Mouse (Mus musculus): Measurements from ENCODE around the gene Furin. TPM values are rescaled to one million over a fixed set of nuclear protein-coding genes. Genes with fewer than 3 reads are reported as not detected.

The Furin gene
- polyA plus RNA-seq, 1 experiment = 8.3 TPM

DNA sequence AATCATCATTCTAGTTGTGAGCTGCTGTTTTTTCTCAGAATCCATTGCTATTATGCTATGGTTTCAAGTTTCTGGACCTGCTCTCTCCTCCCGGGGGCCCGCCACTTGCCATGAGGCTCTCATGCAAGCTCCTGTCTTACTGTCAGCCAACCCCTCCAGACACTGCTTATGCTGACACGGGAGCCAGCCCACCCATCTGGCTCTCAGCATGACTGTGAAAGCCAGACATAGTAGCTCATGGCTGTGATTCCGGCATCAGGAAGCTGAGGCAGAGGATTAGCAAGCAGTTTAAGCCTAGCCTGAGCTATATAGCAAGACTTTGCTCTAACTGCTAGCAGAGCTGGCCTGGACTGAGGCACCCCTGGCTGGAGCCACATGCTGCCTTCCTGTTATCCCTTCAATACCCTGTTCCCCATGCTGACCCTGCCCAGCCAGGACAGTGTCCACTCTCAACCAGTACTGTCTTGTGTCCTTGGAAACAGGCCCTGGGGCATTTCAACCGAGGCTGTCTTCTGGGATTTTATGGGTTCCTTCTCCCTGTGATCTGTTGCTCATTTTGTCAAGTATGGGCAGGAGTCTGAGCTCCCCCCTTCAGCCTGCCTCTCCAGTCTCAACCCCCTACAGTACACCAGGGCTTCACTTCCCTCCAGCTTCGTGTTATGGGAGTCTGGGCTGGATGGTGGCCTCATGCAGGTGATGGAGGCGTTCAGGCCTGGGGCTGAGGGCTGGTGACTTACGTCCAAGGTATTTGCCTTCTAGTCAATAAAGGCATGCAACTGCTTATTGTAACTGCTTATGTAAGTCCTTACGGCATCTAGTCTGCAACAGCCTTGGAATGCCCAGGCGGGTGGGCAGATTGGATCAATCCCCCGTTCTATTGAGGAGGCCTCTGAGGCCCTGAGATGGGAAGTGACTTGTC is 37.0 kb upstream of the Furin start:
- H3K27me3 ChIP-seq (ENCODE audit: control insufficient read depth, insufficient read depth, low read length) = no peaks in the 10 kb centered on the region
- no peak for TF ChIP-seq CTCF (IDR thresholded peaks at IDR 0.05; ENCODE audit: control insufficient read depth, insufficient read depth, insufficient replicate concordance, low read depth, low read length)
- TF ChIP-seq POLR2A (IDR thresholded peaks at IDR 0.05; ENCODE audit: control insufficient read depth, low read depth, low read length) = no peak
- H3K4me3 ChIP-seq (ENCODE audit: control insufficient read depth, low read depth, low read length) = no peak overlapping the region
- H3K27ac ChIP-seq (ENCODE audit: control insufficient read depth, insufficient read depth, low read depth, low read length) = no peak overlapping the region
- H3K4me1 ChIP-seq (ENCODE audit: control insufficient read depth, insufficient read depth, low read length) = peaks cover 6% of the 10 kb centered on the region
- H3K36me3 ChIP-seq (ENCODE audit: control insufficient read depth, insufficient read depth, low read length) = no peaks in the 10 kb centered on the region

- Histone ChIP-seq H3K27me3 (ENCODE audit: control insufficient read depth, insufficient read depth, low read length) (no peaks in the 10 kb centered on the region), H3K4me3 (ENCODE audit: control insufficient read depth, low read depth, low read length) (no peak overlapping the region)
- no peak for TF ChIP-seq POLR2A (IDR thresholded peaks at IDR 0.05; ENCODE audit: control insufficient read depth, low read depth, low read length)
- TF ChIP-seq CTCF (IDR thresholded peaks at IDR 0.05; ENCODE audit: control insufficient read depth, insufficient read depth, insufficient replicate concordance, low read depth, low read length) = no peak
Measured at GRCm38 (mm10) chr7:80440685-80441084, 35.4 kb upstream of the Furin start.

GRCm38 (mm10) chr7:80439789-80440488 is 34.7 kb upstream of the Furin start:
- Histone ChIP-seq H3K4me1 (ENCODE audit: control insufficient read depth, insufficient read depth, low read length) (peaks cover 6% of the 10 kb centered on the region), H3K27me3 (ENCODE audit: control insufficient read depth, insufficient read depth, low read length) (no peaks in the 10 kb centered on the region), H3K4me3 (ENCODE audit: control insufficient read depth, low read depth, low read length) (no peak overlapping the region), H3K36me3 (ENCODE audit: control insufficient read depth, insufficient read depth, low read length) (no peaks in the 10 kb centered on the region), H3K27ac (ENCODE audit: control insufficient read depth, insufficient read depth, low read depth, low read length) (no peak overlapping the region)
- TF ChIP-seq CTCF (IDR thresholded peaks at IDR 0.05; ENCODE audit: control insufficient read depth, insufficient read depth, insufficient replicate concordance, low read depth, low read length) = no peak

More at GRCm38 (mm10) chr7:80440685-80441084, 35.4 kb upstream of the Furin start:
- H3K36me3 ChIP-seq (ENCODE audit: control insufficient read depth, insufficient read depth, low read length) = no peaks in the 10 kb centered on the region
- no peak overlapping the region for H3K27ac ChIP-seq (ENCODE audit: control insufficient read depth, insufficient read depth, low read depth, low read length)
- peaks cover 6% of the 10 kb centered on the region for H3K4me1 ChIP-seq (ENCODE audit: control insufficient read depth, insufficient read depth, low read length)

DNA sequence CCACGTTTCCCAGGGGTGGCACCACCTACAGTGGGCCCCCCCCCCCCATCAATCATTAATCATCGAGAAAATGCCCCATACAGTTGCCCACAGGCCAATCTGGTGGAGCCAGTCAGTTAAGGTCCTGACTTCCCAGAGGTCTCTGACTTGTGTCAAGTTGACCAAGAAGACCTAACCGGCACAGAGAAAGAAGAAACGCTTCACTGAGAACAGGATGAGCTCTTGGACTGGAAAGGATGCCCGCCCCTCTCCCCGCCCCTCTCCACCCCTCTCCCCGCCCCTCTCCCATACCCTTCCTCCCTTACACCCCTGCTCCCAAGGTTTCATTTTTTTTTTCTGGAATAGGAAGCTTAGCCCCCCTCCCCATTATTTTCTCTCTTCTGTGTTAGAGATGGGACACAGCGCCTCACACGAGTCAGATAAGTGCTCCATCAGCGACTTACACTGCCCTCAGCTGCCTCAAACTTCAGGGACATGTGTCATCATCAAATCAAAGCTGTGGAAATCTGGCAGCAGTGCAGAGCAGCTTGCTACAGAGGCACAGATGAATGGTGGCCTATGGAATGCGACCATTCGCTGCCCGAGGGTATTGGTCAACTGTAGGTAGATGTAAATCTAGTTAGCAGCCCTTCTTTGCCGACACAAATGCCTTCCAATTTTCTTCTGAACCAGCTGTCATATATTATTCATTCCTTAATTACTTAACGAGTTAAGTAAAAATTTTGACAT is 34.0 kb upstream of the Furin start:
- peaks cover 6% of the 10 kb centered on the region for H3K4me1 ChIP-seq (ENCODE audit: control insufficient read depth, insufficient read depth, low read length)
- no peaks in the 10 kb centered on the region for H3K36me3 ChIP-seq (ENCODE audit: control insufficient read depth, insufficient read depth, low read length)
- no peak overlapping the region for H3K4me3 ChIP-seq (ENCODE audit: control insufficient read depth, low read depth, low read length)
- no peaks in the 10 kb centered on the region for H3K27me3 ChIP-seq (ENCODE audit: control insufficient read depth, insufficient read depth, low read length)
- no peak overlapping the region for H3K27ac ChIP-seq (ENCODE audit: control insufficient read depth, insufficient read depth, low read depth, low read length)
- no peak for TF ChIP-seq CTCF (IDR thresholded peaks at IDR 0.05; ENCODE audit: control insufficient read depth, insufficient read depth, insufficient replicate concordance, low read depth, low read length)
- TF ChIP-seq POLR2A (IDR thresholded peaks at IDR 0.05; ENCODE audit: control insufficient read depth, low read depth, low read length) = no peak

DNA sequence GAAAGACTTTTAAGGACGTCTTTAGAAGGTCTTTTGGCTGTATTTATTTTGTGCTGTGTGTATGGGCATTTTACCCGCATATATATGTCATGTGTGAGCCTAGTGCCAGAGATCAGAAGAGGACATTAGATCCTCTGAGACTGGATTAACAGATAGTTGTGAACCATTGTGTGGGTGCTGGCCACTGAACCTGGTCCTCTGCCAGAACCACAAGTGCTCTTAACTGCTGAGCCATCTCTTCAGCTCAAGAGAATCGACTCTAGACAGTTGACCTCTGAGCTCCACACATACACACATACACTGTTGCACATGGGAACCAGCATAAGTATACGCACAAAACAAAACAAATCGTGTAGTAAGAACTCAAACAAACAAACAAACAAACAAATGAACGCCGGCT is 31.3 kb upstream of the Furin start:
- Histone ChIP-seq H3K4me1 (ENCODE audit: control insufficient read depth, insufficient read depth, low read length) (peaks cover 6% of the 10 kb centered on the region), H3K36me3 (ENCODE audit: control insufficient read depth, insufficient read depth, low read length) (no peaks in the 10 kb centered on the region), H3K27me3 (ENCODE audit: control insufficient read depth, insufficient read depth, low read length) (no peaks in the 10 kb centered on the region), H3K27ac (ENCODE audit: control insufficient read depth, insufficient read depth, low read depth, low read length) (no peak overlapping the region), H3K4me3 (ENCODE audit: control insufficient read depth, low read depth, low read length) (no peak overlapping the region)
- TF ChIP-seq CTCF (IDR thresholded peaks at IDR 0.05; ENCODE audit: control insufficient read depth, insufficient read depth, insufficient replicate concordance, low read depth, low read length) (no peak), POLR2A (IDR thresholded peaks at IDR 0.05; ENCODE audit: control insufficient read depth, low read depth, low read length) (no peak)

GRCm38 (mm10) chr7:80435594-80435993 is 30.4 kb upstream of the Furin start:
- Histone ChIP-seq H3K4me3 (ENCODE audit: control insufficient read depth, low read depth, low read length) (no peak overlapping the region), H3K36me3 (ENCODE audit: control insufficient read depth, insufficient read depth, low read length) (no peaks in the 10 kb centered on the region)

DNA sequence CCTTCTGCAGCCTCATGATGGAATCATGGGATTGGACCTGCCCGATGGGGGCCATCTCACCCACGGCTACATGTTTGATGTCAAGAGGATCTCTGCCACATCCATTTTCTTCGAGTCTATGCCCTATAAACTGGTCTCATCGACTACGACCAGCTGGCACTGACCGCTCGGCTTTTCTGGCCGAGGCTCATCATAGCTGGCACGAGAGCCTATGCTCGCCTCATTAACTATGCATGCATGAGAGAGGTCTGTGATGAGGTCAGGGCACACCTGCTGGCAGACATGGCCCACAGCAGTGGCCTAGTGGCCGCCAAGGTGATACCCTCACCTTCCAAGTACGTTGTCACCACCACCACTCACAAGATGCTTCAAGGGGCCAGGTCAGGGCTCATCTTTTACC is 24.4 kb upstream of the Furin start:
- no peaks in the 10 kb centered on the region; the same call in 1 of the 2 replicates for H3K4me1 ChIP-seq (ENCODE audit: control insufficient read depth, insufficient read depth, low read length)

More at GRCm38 (mm10) chr7:80435594-80435993, 30.4 kb upstream of the Furin start:
- Histone ChIP-seq H3K27me3 (ENCODE audit: control insufficient read depth, insufficient read depth, low read length) (no peaks in the 10 kb centered on the region), H3K27ac (ENCODE audit: control insufficient read depth, insufficient read depth, low read depth, low read length) (no peak overlapping the region), H3K4me1 (ENCODE audit: control insufficient read depth, insufficient read depth, low read length) (peaks cover 6% of the 10 kb centered on the region)
- TF ChIP-seq POLR2A (IDR thresholded peaks at IDR 0.05; ENCODE audit: control insufficient read depth, low read depth, low read length) (no peak), CTCF (IDR thresholded peaks at IDR 0.05; ENCODE audit: control insufficient read depth, insufficient read depth, insufficient replicate concordance, low read depth, low read length) (no peak)

More for the DNA sequence above, 24.4 kb upstream of the Furin start:
- H3K27ac ChIP-seq (ENCODE audit: control insufficient read depth, insufficient read depth, low read depth, low read length) = no peak overlapping the region
- no peak overlapping the region for H3K4me3 ChIP-seq (ENCODE audit: control insufficient read depth, low read depth, low read length)
- H3K27me3 ChIP-seq (ENCODE audit: control insufficient read depth, insufficient read depth, low read length) = no peaks in the 10 kb centered on the region
- H3K36me3 ChIP-seq (ENCODE audit: control insufficient read depth, insufficient read depth, low read length) = no peaks in the 10 kb centered on the region
- TF ChIP-seq CTCF (IDR thresholded peaks at IDR 0.05; ENCODE audit: control insufficient read depth, insufficient read depth, insufficient replicate concordance, low read depth, low read length) = no peak
- TF ChIP-seq POLR2A (IDR thresholded peaks at IDR 0.05; ENCODE audit: control insufficient read depth, low read depth, low read length) = no peak
